Mouse (Mus musculus): Measurements from ENCODE around the gene Cldn13. TPM values are rescaled to one million over a fixed set of nuclear protein-coding genes. Genes with fewer than 3 reads are reported as not detected.

The Cldn13 gene
- polyA plus RNA-seq, 1 experiment from 2014 or later, result not detected

- no peak overlapping the region for H3K27ac ChIP-seq (replicated peaks)
- H3K4me2 ChIP-seq (replicated peaks), result no peak overlapping the region
- ATAC-seq (ENCODE audit: insufficient number of reproducible peaks, low FRiP score, low TSS enrichment, low read depth), result no peak
- 79% methylated on average over 8 of the region's 8 CpGs for WGBS
- no peaks in the 10 kb centered on the region for H3K4me1 ChIP-seq
- 0 out of 2 replicates have a peak, but pooled peaks cover 4% of the 10 kb centered on the region for H3K9me3 ChIP-seq (replicated peaks)
- no peak overlapping the region for H3K9ac ChIP-seq
- H3K4me3 ChIP-seq (replicated peaks), result no peak overlapping the region
- H3K36me3 ChIP-seq, result no peaks in the 10 kb centered on the region
- no peaks in the 10 kb centered on the region for H3K27me3 ChIP-seq
Measured at GRCm38 (mm10) chr5:134914510-134914909, 816 bp downstream of the Cldn13 start.

GRCm38 (mm10) chr5:134913753-134914152 is 1.6 kb downstream of the Cldn13 start:
- Histone ChIP-seq H3K4me2 (replicated peaks) (no peak overlapping the region), H3K36me3 (no peaks in the 10 kb centered on the region), H3K9ac (no peak overlapping the region), H3K4me1 (no peaks in the 10 kb centered on the region), H3K9me3 (replicated peaks) (0 out of 2 replicates have a peak, but pooled peaks cover 4% of the 10 kb centered on the region), H3K27me3 (no peaks in the 10 kb centered on the region), H3K4me3 (replicated peaks) (no peak overlapping the region), H3K27ac (replicated peaks) (no peak overlapping the region)
- WGBS, result 84% methylated on average over 4 of the region's 4 CpGs
- ATAC-seq (ENCODE audit: insufficient number of reproducible peaks, low FRiP score, low TSS enrichment, low read depth), result no peak

GRCm38 (mm10) chr5:134913352-134913751 is 2.0 kb downstream of the Cldn13 start:
- H3K4me2 ChIP-seq (replicated peaks), result no peak overlapping the region
- H3K4me1 ChIP-seq, result no peaks in the 10 kb centered on the region
- 0 out of 2 replicates have a peak, but pooled peaks cover 4% of the 10 kb centered on the region for H3K9me3 ChIP-seq (replicated peaks)
- H3K9ac ChIP-seq, result no peak overlapping the region
- 74% methylated on average over 3 of the region's 3 CpGs for WGBS
- H3K27me3 ChIP-seq, result no peaks in the 10 kb centered on the region
- H3K27ac ChIP-seq (replicated peaks), result no peak overlapping the region
- H3K36me3 ChIP-seq, result no peaks in the 10 kb centered on the region
- ATAC-seq (ENCODE audit: insufficient number of reproducible peaks, low FRiP score, low TSS enrichment, low read depth), result no peak
- H3K4me3 ChIP-seq (replicated peaks), result no peak overlapping the region

- Histone ChIP-seq H3K4me1 (0 out of 2 replicates have a peak, but pooled peaks cover 2% of the 10 kb centered on the region), H3K4me3 (replicated peaks) (no peak overlapping the region), H3K27ac (replicated peaks) (no peak overlapping the region), H3K27me3 (no peaks in the 10 kb centered on the region), H3K9ac (no peak overlapping the region), H3K9me3 (replicated peaks) (no peaks in the 10 kb centered on the region), H3K36me3 (no peaks in the 10 kb centered on the region), H3K4me2 (replicated peaks) (no peak overlapping the region)
- WGBS, result 84% methylated on average over 2 of the region's 2 CpGs
- no peak for ATAC-seq (ENCODE audit: insufficient number of reproducible peaks, low FRiP score, low TSS enrichment, low read depth)
Measured at GRCm38 (mm10) chr5:134911901-134912300, 3.4 kb downstream of the Cldn13 start.

- ATAC-seq (ENCODE audit: insufficient number of reproducible peaks, low FRiP score, low TSS enrichment, low read depth), result peak; percentile 73
- under 1% methylated on average over 13 of the region's 13 CpGs for WGBS
- Histone ChIP-seq H3K4me2 (replicated peaks) (no peak overlapping the region), H3K9ac (no peak overlapping the region), H3K36me3 (no peaks in the 10 kb centered on the region), H3K27ac (replicated peaks) (no peak overlapping the region), H3K4me3 (replicated peaks) (no peak overlapping the region), H3K27me3 (no peaks in the 10 kb centered on the region), H3K4me1 (0 out of 2 replicates have a peak, but pooled peaks cover 3% of the 10 kb centered on the region), H3K9me3 (replicated peaks) (no peaks in the 10 kb centered on the region)
Measured at GRCm38 (mm10) chr5:134907135-134907534, 8.2 kb downstream of the Cldn13 start.

- no peak within 1 kb of the TSS for H3K4me3 ChIP-seq (replicated peaks)
- H3K4me1 ChIP-seq, result 0 out of 2 replicates have a peak, but pooled peaks cover 3% of the 10 kb centered on the region
- H3K27ac ChIP-seq (replicated peaks), result no peak within 1 kb of the TSS
- no peak within 1 kb of the TSS for H3K4me2 ChIP-seq (replicated peaks)
- no peaks in the 10 kb centered on the region for H3K36me3 ChIP-seq
- no peaks in the 10 kb centered on the region for H3K27me3 ChIP-seq
- no peak for ATAC-seq (ENCODE audit: insufficient number of reproducible peaks, low FRiP score, low TSS enrichment, low read depth)
- WGBS, result 83% methylated on average over 6 of the region's 6 CpGs
- H3K9ac ChIP-seq, result no peak within 1 kb of the TSS
- H3K9me3 ChIP-seq (replicated peaks), result no peaks in the 10 kb centered on the region
Measured at GRCm38 (mm10) chr5:134906633-134907032, 8.7 kb downstream of the Cldn13 start, which contains the start of gene Tmem270. TSS of gene Tmem270 (minus strand) at chr5:134906733.

GRCm38 (mm10) chr5:134901644-134902027 is 13.7 kb downstream of the Cldn13 start:
- H3K27ac ChIP-seq (replicated peaks), result no peak overlapping the region
- H3K4me2 ChIP-seq (replicated peaks), result no peak overlapping the region
- no peak overlapping the region for H3K9ac ChIP-seq
- peaks cover 21% of the 10 kb centered on the region for H3K4me1 ChIP-seq
- 65% methylated on average over 8 of the region's 8 CpGs for WGBS
- no peaks in the 10 kb centered on the region for H3K36me3 ChIP-seq
- ATAC-seq (ENCODE audit: insufficient number of reproducible peaks, low FRiP score, low TSS enrichment, low read depth), result no peak
- H3K27me3 ChIP-seq, result no peaks in the 10 kb centered on the region; the same call in 1 of the 2 replicates
- H3K4me3 ChIP-seq (replicated peaks), result no peak overlapping the region
- H3K9me3 ChIP-seq (replicated peaks), result no peaks in the 10 kb centered on the region

- H3K4me3 ChIP-seq (replicated peaks), result no peak overlapping the region
- no peak for ATAC-seq (ENCODE audit: insufficient number of reproducible peaks, low FRiP score, low TSS enrichment, low read depth)
- H3K36me3 ChIP-seq, result no peaks in the 10 kb centered on the region
- H3K27me3 ChIP-seq, result no peaks in the 10 kb centered on the region; the same call in 1 of the 2 replicates
- H3K27ac ChIP-seq (replicated peaks), result no peak overlapping the region
- WGBS, result 30% methylated on average over 12 of the region's 12 CpGs
- no peak overlapping the region for H3K4me2 ChIP-seq (replicated peaks)
- H3K9ac ChIP-seq, result no peak overlapping the region
- no peaks in the 10 kb centered on the region for H3K9me3 ChIP-seq (replicated peaks)
- peaks cover 24% of the 10 kb centered on the region for H3K4me1 ChIP-seq
Measured at GRCm38 (mm10) chr5:134901012-134901643, 14.2 kb downstream of the Cldn13 start.

- Histone ChIP-seq H3K4me2 (replicated peaks) (no peak overlapping the region), H3K9me3 (replicated peaks) (no peaks in the 10 kb centered on the region), H3K4me3 (replicated peaks) (no peak overlapping the region), H3K4me1 (peaks cover 49% of the 10 kb centered on the region), H3K27ac (replicated peaks) (peak overlapping the region; percentile 48), H3K36me3 (no peaks in the 10 kb centered on the region), H3K9ac (no peak overlapping the region), H3K27me3 (no peaks in the 10 kb centered on the region; the same call in 1 of the 2 replicates)
- ATAC-seq (ENCODE audit: insufficient number of reproducible peaks, low FRiP score, low TSS enrichment, low read depth), result no peak
- 63% methylated on average over 17 of the region's 17 CpGs for WGBS
Measured at GRCm38 (mm10) chr5:134897596-134897995, 17.7 kb downstream of the Cldn13 start.

- WGBS, result 76% methylated on average over 8 of the region's 8 CpGs
- H3K27me3 ChIP-seq, result no peaks in the 10 kb centered on the region; the same call in 1 of the 2 replicates
- H3K9me3 ChIP-seq (replicated peaks), result no peaks in the 10 kb centered on the region
- H3K4me3 ChIP-seq (replicated peaks), result no peak overlapping the region
- ATAC-seq (ENCODE audit: insufficient number of reproducible peaks, low FRiP score, low TSS enrichment, low read depth), result no peak
- peaks cover 49% of the 10 kb centered on the region for H3K4me1 ChIP-seq
- no peak overlapping the region; the same call in 1 of the 2 replicates for H3K27ac ChIP-seq (replicated peaks)
- H3K36me3 ChIP-seq, result no peaks in the 10 kb centered on the region
- H3K9ac ChIP-seq, result no peak overlapping the region
- H3K4me2 ChIP-seq (replicated peaks), result no peak overlapping the region
Measured at GRCm38 (mm10) chr5:134896965-134897364, 18.4 kb downstream of the Cldn13 start.

GRCm38 (mm10) chr5:134895291-134895690 is 20.0 kb downstream of the Cldn13 start:
- no peaks in the 10 kb centered on the region for H3K9me3 ChIP-seq (replicated peaks)
- peaks cover 52% of the 10 kb centered on the region for H3K4me1 ChIP-seq
- no peak overlapping the region for H3K4me3 ChIP-seq (replicated peaks)
- no peak overlapping the region for H3K9ac ChIP-seq
- no peak overlapping the region for H3K4me2 ChIP-seq (replicated peaks)
- no peaks in the 10 kb centered on the region; the same call in 1 of the 2 replicates for H3K27me3 ChIP-seq
- 27% methylated on average over 8 of the region's 8 CpGs for whole genome bisulfite sequencing
- H3K27ac ChIP-seq (replicated peaks), result peak overlapping the region; percentile 77
- no peaks in the 10 kb centered on the region for H3K36me3 ChIP-seq
- peak; percentile 82 for ATAC-seq (ENCODE audit: insufficient number of reproducible peaks, low FRiP score, low TSS enrichment, low read depth)

- Histone ChIP-seq H3K27me3 (0 out of 2 replicates have a peak, but pooled peaks cover 2% of the 10 kb centered on the region), H3K4me1 (peaks cover 48% of the 10 kb centered on the region), H3K4me2 (replicated peaks) (no peak overlapping the region), H3K4me3 (replicated peaks) (no peak overlapping the region), H3K9me3 (replicated peaks) (no peaks in the 10 kb centered on the region), H3K9ac (no peak overlapping the region), H3K36me3 (no peaks in the 10 kb centered on the region), H3K27ac (replicated peaks) (no peak overlapping the region)
- no peak for ATAC-seq (ENCODE audit: insufficient number of reproducible peaks, low FRiP score, low TSS enrichment, low read depth)
- WGBS, result 75% methylated on average over 5 of the region's 5 CpGs
Measured at GRCm38 (mm10) chr5:134892717-134893116, 22.6 kb downstream of the Cldn13 start.

Measured in embryonic facial prominence, embryonic 15.5 days (tissue).